Comparison of ENCODE assay signal across 21 mouse cellular contexts in the genomic region with DNA sequence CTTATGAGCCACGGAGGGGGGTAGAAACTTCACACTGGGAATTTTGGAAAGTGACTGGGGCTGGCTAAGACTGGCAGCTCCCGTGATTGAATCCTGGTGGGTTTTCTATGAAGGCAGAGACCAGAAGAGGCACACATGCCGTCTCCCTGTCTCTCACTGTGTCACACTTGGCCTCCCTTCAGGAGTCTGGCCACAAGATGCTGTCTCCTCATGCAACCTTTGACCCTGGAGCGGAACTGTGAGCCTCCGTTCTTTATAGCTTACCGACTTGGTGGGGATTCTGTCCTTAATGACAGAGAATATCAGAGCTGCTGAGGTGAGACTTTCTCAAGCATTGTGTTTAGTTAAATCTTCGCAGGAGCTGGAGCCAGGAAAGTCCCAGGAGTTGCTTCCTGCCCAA. TPM values are rescaled to one million over a fixed set of nuclear protein-coding genes. Genes with fewer than 3 reads are reported as not detected.
DNase-seq lines count a peak whose midpoint lies in the region; ATAC-seq and TF ChIP-seq lines count a peak whose summit lies in the region.
"Had no signal": no experiment of that assay in that cellular context is flagged by ENCODE, and none has a peak within 500 bp of the region (broad histone marks: within the 10 kb centered on the region; RNA-seq: fewer than 3 reads in every experiment).

No protein-coding gene starts in this region.

- no peak overlapping the region for H3K4me2 ChIP-seq in embryonic facial prominence, embryonic 13.5 days
- H3K4me2 ChIP-seq in kidney, embryonic 14.5 days (replicated peaks; ENCODE audit: low read depth, low read length), result no peak overlapping the region
- no peak overlapping the region for H3K4me2 ChIP-seq in kidney, postnatal 0 days (ENCODE audit: low read length)
- H3K4me2 ChIP-seq in limb, embryonic 13.5 days (replicated peaks), result no peak overlapping the region
- H3K4me2 ChIP-seq: forebrain, embryonic 15.5 days; heart, embryonic 11.5 days; heart, embryonic 15.5 days; hindbrain, embryonic 13.5 days had no signal

- peaks cover 35% of the 10 kb centered on the region for H3K4me1 ChIP-seq in embryonic facial prominence, embryonic 13.5 days
- H3K4me1 ChIP-seq in embryonic facial prominence, embryonic 10.5 days, result peaks cover 28% of the 10 kb centered on the region
- H3K4me1 ChIP-seq in kidney, embryonic 14.5 days (ENCODE audit: control insufficient read depth, insufficient read depth, low read length), result peaks cover 9% of the 10 kb centered on the region
- 0 out of 2 replicates have a peak, but pooled peaks cover 7% of the 10 kb centered on the region for H3K4me1 ChIP-seq in kidney, postnatal 0 days (replicated peaks; ENCODE audit: insufficient read depth, low read length)
- peaks cover 34% of the 10 kb centered on the region for H3K4me1 ChIP-seq in limb, embryonic 13.5 days
- H3K4me1 ChIP-seq: forebrain, embryonic 15.5 days; heart, embryonic 15.5 days had no signal

- 58% methylated on average over 7 of the region's 7 CpGs for WGBS in embryonic facial prominence, embryonic 13.5 days
- WGBS in embryonic facial prominence, embryonic 10.5 days, result 61% methylated on average over 7 of the region's 7 CpGs
- WGBS in kidney, embryonic 14.5 days, result 34% methylated on average over 7 of the region's 7 CpGs
- 47% methylated on average over 7 of the region's 7 CpGs for WGBS in kidney, postnatal 0 days
- 52% methylated on average over 7 of the region's 7 CpGs for WGBS in limb, embryonic 13.5 days

- no peaks in the 10 kb centered on the region for H3K27me3 ChIP-seq in embryonic facial prominence, embryonic 13.5 days
- H3K27me3 ChIP-seq in embryonic facial prominence, embryonic 10.5 days (replicated peaks; ENCODE audit: low read depth, poor library complexity, severe bottlenecking), result no peaks in the 10 kb centered on the region
- no peaks in the 10 kb centered on the region for H3K27me3 ChIP-seq in kidney, embryonic 14.5 days (ENCODE audit: control insufficient read depth, insufficient read depth, low read length)
- no peaks in the 10 kb centered on the region for H3K27me3 ChIP-seq in kidney, postnatal 0 days (ENCODE audit: insufficient read depth, low read length)
- H3K27me3 ChIP-seq in limb, embryonic 13.5 days, result no peaks in the 10 kb centered on the region
- H3K27me3 ChIP-seq: forebrain, embryonic 15.5 days; heart, embryonic 15.5 days; hindbrain, embryonic 13.5 days had no signal

- H3K36me3 ChIP-seq in embryonic facial prominence, embryonic 13.5 days, result no peaks in the 10 kb centered on the region
- no peaks in the 10 kb centered on the region for H3K36me3 ChIP-seq in embryonic facial prominence, embryonic 10.5 days (replicated peaks)
- H3K36me3 ChIP-seq in kidney, embryonic 14.5 days (ENCODE audit: control insufficient read depth, insufficient read depth, low read length), result no peaks in the 10 kb centered on the region
- no peaks in the 10 kb centered on the region for H3K36me3 ChIP-seq in kidney, postnatal 0 days (ENCODE audit: insufficient read depth, low read length)
- no peaks in the 10 kb centered on the region for H3K36me3 ChIP-seq in limb, embryonic 13.5 days
- H3K36me3 ChIP-seq: forebrain, embryonic 10.5 days; forebrain, embryonic 15.5 days; heart, embryonic 15.5 days; hindbrain, embryonic 13.5 days had no signal

- DNase-seq in embryonic facial prominence, embryonic 10.5 days (ENCODE audit: low spot score), result no peak
- no peak for DNase-seq in kidney, adult 18-20 months
- DNase-seq in kidney, postnatal 0 days (ENCODE audit: low spot score), result peak; percentile 31
- no peak for DNase-seq in adipocyte (ENCODE audit: low spot score)
- no peak for DNase-seq in urinary bladder, postnatal 14 days (ENCODE audit: low spot score)
- DNase-seq: adrenal gland, adult 2 months; adrenal gland, postnatal 25 days; cerebellum, adult 2 months; embryo, embryonic 11 days; gastrocnemius, postnatal 36 days; heart, adult 18-20 months; heart, postnatal 14 days had no signal

- no peaks in the 10 kb centered on the region for H3K9me3 ChIP-seq in embryonic facial prominence, embryonic 13.5 days
- H3K9me3 ChIP-seq in embryonic facial prominence, embryonic 10.5 days, result no peaks in the 10 kb centered on the region
- H3K9me3 ChIP-seq in kidney, embryonic 14.5 days (ENCODE audit: control insufficient read depth, low read length), result no peaks in the 10 kb centered on the region
- no peaks in the 10 kb centered on the region for H3K9me3 ChIP-seq in kidney, postnatal 0 days (replicated peaks; ENCODE audit: low read length)
- no peaks in the 10 kb centered on the region for H3K9me3 ChIP-seq in limb, embryonic 13.5 days
- H3K9me3 ChIP-seq: forebrain, embryonic 10.5 days; forebrain, embryonic 15.5 days; heart, embryonic 15.5 days; hindbrain, embryonic 13.5 days had no signal

- no peak overlapping the region for H3K4me3 ChIP-seq in embryonic facial prominence, embryonic 13.5 days
- no peak overlapping the region for H3K4me3 ChIP-seq in embryonic facial prominence, embryonic 10.5 days
- no peak overlapping the region for H3K4me3 ChIP-seq in kidney, embryonic 14.5 days (ENCODE audit: low read length)
- no peak overlapping the region for H3K4me3 ChIP-seq in kidney, postnatal 0 days (replicated peaks; ENCODE audit: low read depth, low read length)
- no peak overlapping the region for H3K4me3 ChIP-seq in limb, embryonic 13.5 days
- H3K4me3 ChIP-seq: erythroblast, embryonic 14.5 days; forebrain, embryonic 10.5 days; forebrain, embryonic 15.5 days; heart, embryonic 15.5 days; hindbrain, embryonic 13.5 days had no signal

- no peak for ATAC-seq in embryonic facial prominence, embryonic 13.5 days (ENCODE audit: insufficient number of reproducible peaks, insufficient read depth, low FRiP score, low TSS enrichment, low read depth)
- 0 out of 2 replicates have a peak, but pooled peaks have one; percentile 43 for ATAC-seq in kidney, embryonic 14.5 days (ENCODE audit: low FRiP score, low TSS enrichment)
- no peak for ATAC-seq in kidney, postnatal 0 days (replicated peaks; ENCODE audit: low FRiP score, low read depth)
- no peak for ATAC-seq in limb, embryonic 13.5 days (ENCODE audit: low FRiP score, low read depth)
- ATAC-seq: forebrain, embryonic 15.5 days had no signal

- H3K9ac ChIP-seq in embryonic facial prominence, embryonic 13.5 days, result no peak overlapping the region
- H3K9ac ChIP-seq in kidney, embryonic 14.5 days (ENCODE audit: low read depth, low read length), result peak overlapping the region; percentile 1; the same call in 1 of the 2 replicates
- H3K9ac ChIP-seq in kidney, postnatal 0 days (ENCODE audit: low read depth, low read length), result no peak overlapping the region
- no peak overlapping the region for H3K9ac ChIP-seq in limb, embryonic 13.5 days
- H3K9ac ChIP-seq: forebrain, embryonic 15.5 days; heart, embryonic 15.5 days; hindbrain, embryonic 13.5 days had no signal

- 0 out of 2 replicates have a peak overlapping the region, but pooled peaks have one; percentile 14 for H3K27ac ChIP-seq in embryonic facial prominence, embryonic 13.5 days
- no peak overlapping the region for H3K27ac ChIP-seq in embryonic facial prominence, embryonic 10.5 days (replicated peaks)
- no peak overlapping the region for H3K27ac ChIP-seq in kidney, embryonic 14.5 days (ENCODE audit: low read depth, low read length)
- no peak overlapping the region for H3K27ac ChIP-seq in kidney, postnatal 0 days
- H3K27ac ChIP-seq in limb, embryonic 13.5 days, result 0 out of 2 replicates have a peak overlapping the region, but pooled peaks have one; percentile 1
- H3K27ac ChIP-seq: forebrain, embryonic 10.5 days; forebrain, embryonic 15.5 days; heart, embryonic 15.5 days; hindbrain, embryonic 13.5 days had no signal

- no peak for TF ChIP-seq CTCF in kidney, postnatal 0 days (IDR thresholded peaks at IDR 0.05; ENCODE audit: low read depth)

RNA-seq across cellular contexts. Expression of gene Tut7, which starts 49.5 kb away (rescaled TPM):
- polyA plus RNA-seq in embryonic facial prominence, embryonic 13.5 days (2015; fragmentation: Nextera tagmentation; extraction: Ambion mirVana), result 51.8 and 54.2 TPM in 2 replicates
- 40.7 and 41.3 TPM in 2 replicates for polyA plus RNA-seq in embryonic facial prominence, embryonic 10.5 days (2016; fragmentation: Nextera tagmentation; extraction: Ambion mirVana)
- polyA plus RNA-seq in kidney, embryonic 14.5 days (2014; fragmentation: Nextera tagmentation; extraction: Ambion mirVana), result 23.6 and 43.9 TPM in 2 replicates
- polyA plus RNA-seq in kidney, postnatal 0 days (2015; fragmentation: Nextera tagmentation; extraction: Ambion mirVana), result 34.7 and 38.7 TPM in 2 replicates
- polyA plus RNA-seq in limb, embryonic 13.5 days (2015; fragmentation: Nextera tagmentation; extraction: Ambion mirVana), result 56.4 and 57.4 TPM in 2 replicates

Comparison
In these comparisons a context has a peak if more than half of its experiments do, and no peak if none do; other contexts are left out.
1. H3K27ac ChIP-seq: peak in embryonic facial prominence, embryonic 13.5 days (single experiment) and limb, embryonic 13.5 days (single experiment); none in embryonic facial prominence, embryonic 10.5 days (single experiment), kidney, embryonic 14.5 days (single experiment) and kidney, postnatal 0 days (single experiment).